Mouse (Mus musculus): Measurements from ENCODE around the gene Plekha3.

Gene Plekha3

GRCm38 (mm10) chr2:76676401-76677226 lies 1.5 kb downstream of the Plekha3 start:
- no peak for DNase-seq (ENCODE audit: low read depth, low spot score)

GRCm38 (mm10) chr2:76682301-76682700 lies 7.2 kb downstream of the Plekha3 start:
- DNase-seq (ENCODE audit: low read depth, low spot score), result no peak

GRCm38 (mm10) chr2:76686986-76687385 lies 11.9 kb downstream of the Plekha3 start:
- no peak for DNase-seq (ENCODE audit: low read depth, low spot score)

- no peak for DNase-seq (ENCODE audit: low read depth, low spot score)
Observed at GRCm38 (mm10) chr2:76687608-76688007, 12.5 kb downstream of the Plekha3 start.

DNA sequence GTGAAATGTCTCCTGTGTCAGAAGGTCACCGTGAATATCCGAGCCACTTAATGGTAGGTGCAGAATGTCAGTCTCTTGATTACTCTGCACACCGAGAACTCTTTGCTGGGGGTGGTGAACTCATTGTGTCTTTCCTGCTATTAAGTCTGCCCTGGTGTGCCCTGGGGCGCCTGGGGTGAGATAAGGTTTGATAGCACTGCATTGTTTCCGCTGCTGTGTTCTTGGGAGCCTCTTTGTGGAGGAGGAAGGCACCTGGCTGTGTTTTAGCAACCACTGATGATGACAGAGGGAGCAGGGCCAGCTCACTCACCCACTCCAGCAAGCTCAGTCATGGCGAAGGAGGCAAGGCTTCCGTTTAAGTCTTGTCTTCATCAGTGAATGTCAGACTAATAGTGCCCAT lies 13.1 kb downstream of the Plekha3 start:
- no peak for DNase-seq (ENCODE audit: low read depth, low spot score)

DNA sequence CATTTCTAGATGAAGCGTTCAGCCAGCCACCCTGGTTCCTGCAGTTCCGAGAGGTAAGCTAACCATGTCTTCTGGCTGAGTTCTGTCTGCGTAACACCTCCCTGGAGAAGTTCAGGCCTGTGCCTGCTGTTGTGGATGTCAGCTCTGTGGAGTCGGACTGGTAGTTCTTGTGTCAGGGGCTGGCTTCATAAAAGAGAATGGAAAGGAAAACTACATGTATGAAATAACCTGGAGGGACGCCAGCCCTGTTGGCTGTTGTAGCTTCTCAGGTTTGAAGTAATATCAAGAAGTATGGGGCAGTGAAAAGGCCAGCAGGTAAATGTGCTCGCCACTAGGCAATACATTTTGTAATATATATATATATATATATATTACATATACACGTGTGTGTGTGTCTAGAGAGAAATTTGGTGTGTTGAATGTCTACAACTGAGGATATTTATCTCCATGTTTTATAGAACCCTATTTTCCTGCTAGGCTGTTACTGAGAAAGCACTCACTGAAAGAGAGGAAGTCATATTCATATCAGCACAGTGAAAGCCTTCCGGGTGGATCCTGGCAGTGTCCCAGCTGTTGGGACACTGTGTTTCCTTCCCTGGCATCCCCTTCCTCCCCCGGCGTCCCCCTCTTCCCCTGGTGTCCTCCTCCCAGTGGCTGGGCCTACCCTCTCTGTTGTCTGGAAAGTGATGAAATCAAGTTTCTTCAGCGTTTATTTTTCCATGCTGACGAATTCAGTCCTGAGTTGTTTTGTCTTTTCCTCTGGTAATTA lies 15.5 kb downstream of the Plekha3 start:
- no peak for DNase-seq (ENCODE audit: low read depth, low spot score)

- DNase-seq (ENCODE audit: low read depth, low spot score), result no peak
Observed at GRCm38 (mm10) chr2:76693765-76694164, 18.7 kb downstream of the Plekha3 start.

DNA sequence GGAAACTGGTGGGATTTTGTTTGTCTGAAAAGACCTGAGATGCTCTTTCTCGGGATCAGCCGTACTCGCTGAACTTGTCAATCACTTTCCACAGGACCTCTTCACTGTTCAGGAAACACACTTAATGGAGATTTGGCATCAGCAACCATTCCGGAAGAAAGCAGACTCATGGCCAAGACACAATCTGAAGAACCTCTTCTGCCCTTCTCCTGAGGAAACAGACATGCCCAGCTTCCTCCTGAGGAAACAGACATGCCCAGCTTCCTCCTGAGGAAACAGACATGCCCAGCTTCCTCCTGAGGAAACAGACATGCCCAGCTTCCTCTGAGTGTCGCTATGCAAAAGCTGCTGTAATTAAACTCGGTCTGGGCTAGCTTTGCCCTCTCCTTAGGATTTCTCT lies 20.2 kb downstream of the Plekha3 start:
- no peak for DNase-seq (ENCODE audit: low read depth, low spot score)

- DNase-seq (ENCODE audit: low read depth, low spot score), result no peak
Observed at GRCm38 (mm10) chr2:76702188-76702587, 27.1 kb downstream of the Plekha3 start.

DNA sequence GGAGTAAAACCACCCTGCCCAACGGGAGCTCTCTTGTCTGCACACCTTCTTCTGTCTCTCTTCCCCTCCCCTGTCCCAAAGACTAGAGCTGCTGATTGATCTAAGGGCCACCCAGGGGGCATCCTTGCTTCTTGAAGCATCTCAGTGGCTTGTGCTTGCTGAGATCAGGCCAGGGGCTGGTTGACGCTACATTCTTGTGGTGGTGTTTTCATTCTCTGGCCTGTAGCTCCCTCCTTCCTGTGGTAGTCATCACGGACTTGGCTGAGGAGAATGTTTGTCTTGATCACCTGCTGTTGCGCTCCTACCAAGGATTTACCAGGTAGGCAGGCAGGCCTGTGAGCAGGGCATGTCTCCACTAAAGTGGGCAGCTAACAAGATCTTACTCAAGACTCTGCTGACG lies 27.7 kb downstream of the Plekha3 start:
- DNase-seq (ENCODE audit: low read depth, low spot score), result no peak

DNA sequence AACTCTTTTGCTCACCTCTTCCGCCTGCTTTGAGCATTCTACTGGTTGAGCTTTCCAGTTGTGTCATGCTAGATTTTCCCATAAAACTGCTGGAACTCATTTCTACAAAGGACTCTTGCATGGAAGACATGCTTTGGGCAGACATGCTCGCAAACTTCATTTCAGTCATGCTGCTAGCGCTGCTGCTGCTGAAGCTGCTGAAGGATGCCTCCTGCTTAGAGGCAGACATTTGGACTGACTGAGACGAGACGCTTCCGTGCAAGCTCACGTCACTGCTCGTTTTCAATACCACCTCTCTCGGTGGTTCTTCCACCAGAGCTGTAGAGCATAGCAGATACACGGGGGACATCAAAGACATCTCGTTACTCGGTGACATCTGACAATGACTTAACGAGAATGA lies 30.6 kb downstream of the Plekha3 start:
- DNase-seq (ENCODE audit: low read depth, low spot score), result no peak

- peak; percentile 6 for DNase-seq (ENCODE audit: low read depth, low spot score)
Observed at GRCm38 (mm10) chr2:76708512-76708911, 33.4 kb downstream of the Plekha3 start.

GRCm38 (mm10) chr2:76714984-76715383 lies 39.9 kb downstream of the Plekha3 start:
- DNase-seq (ENCODE audit: low read depth, low spot score), result no peak

DNA sequence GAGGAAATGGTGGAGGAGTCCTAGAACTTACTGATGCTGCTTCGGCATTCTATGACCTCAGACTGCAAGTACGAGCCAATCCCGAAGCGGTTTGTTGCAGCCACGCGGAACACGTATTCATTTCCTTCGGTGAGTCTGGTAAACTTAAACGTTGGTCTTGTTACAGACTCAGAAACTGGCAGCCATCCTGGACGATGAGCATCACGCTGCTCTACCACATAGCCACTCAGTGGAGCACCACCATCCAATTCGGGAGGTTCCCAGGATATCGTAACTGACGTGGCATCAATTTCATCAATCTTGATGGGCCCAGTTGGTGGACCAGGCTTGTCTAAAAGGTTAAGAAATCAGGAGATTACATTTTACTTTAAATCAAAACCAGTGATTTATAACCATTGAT lies 44.6 kb downstream of the Plekha3 start:
- DNase-seq (ENCODE audit: low read depth, low spot score), result no peak
